Mouse (Mus musculus): Measurements from ENCODE around the gene Clec4a1. TPM values are rescaled to one million over a fixed set of nuclear protein-coding genes. Genes with fewer than 3 reads are reported as not detected.

The Clec4a1 gene
- total RNA-seq, 4 experiments from 2014 or later, result 0.27 to 0.49 (median 0.27) TPM; not detected in 1

Other genes with a start within 250 kb of the Clec4a1 start
- gene Nanog, start 214.4 kb upstream of the Clec4a1 start, total RNA-seq (2022), result under 1 TPM in 1 of 4 experiments, not detected in 3; 0.18 TPM
- gene Slc2a3, start 120.2 kb upstream of the Clec4a1 start, total RNA-seq (2022), result 100 to 1,000 TPM in 2 of 4 experiments, 10 to 100 TPM in 2; 89.0 to 124 (median 100) TPM
- 10 to 100 TPM; 26.8 to 29.2 (median 27.8) TPM for gene Foxj2, start 101.9 kb upstream of the Clec4a1 start, total RNA-seq (2022)
- gene C3ar1, start 65.7 kb upstream of the Clec4a1 start, total RNA-seq (2022), result 10 to 100 TPM in 1 of 4 experiments, 1 to 10 TPM in 1, under 1 TPM in 2; 0.66 to 11.6 (median 4.5) TPM
- 100 to 1,000 TPM; 186 to 214 (median 206) TPM for gene Necap1, start 47.4 kb upstream of the Clec4a1 start, total RNA-seq (2022)
- gene Clec4a3, start 30.7 kb downstream of the Clec4a1 start, total RNA-seq (2022), result 1 to 10 TPM in 1 of 4 experiments, under 1 TPM in 3; 0.73 to 1.1 (median 0.95) TPM
- not detected for gene Clec4a4, start 68.5 kb downstream of the Clec4a1 start, total RNA-seq (2022)
- gene Clec4b1, start 128.1 kb downstream of the Clec4a1 start, total RNA-seq (2022), result not detected
- gene Clec4a2, start 184.6 kb downstream of the Clec4a1 start, total RNA-seq (2022), result 1 to 10 TPM; 2.9 to 3.8 (median 3.2) TPM

Measured in layer of hippocampus, adult 8-10 months (tissue).